Mouse (Mus musculus) kidney, adult 2 months (tissue): ENCODE measurements around the gene Tep1. TPM values are rescaled to one million over a fixed set of nuclear protein-coding genes. Genes with fewer than 3 reads are reported as not detected.
"Not testable (repeated sequence)": the region's sequence is repeated elsewhere in the genome, so short reads cannot be mapped to it uniquely, and the experiment has no call there.

Experiments used
- DNase-seq: peaks from one replicate; pipeline ENCODE4 v3.0.0; 2021
- H3K27ac ChIP-seq: fragments of 200-500 bp; 2 replicates; pipeline ENCODE4 v1.5.1; 2012; ENCODE audit warnings: low read depth, low read length, control low read depth, inconsistent platforms; ENCODE audit not compliant: insufficient read depth
- H3K27me3 ChIP-seq: fragments of 200-500 bp; replicated peaks from 2 replicates; pipeline ENCODE4 v1.6.1; 2012; ENCODE audit warnings: mild to moderate bottlenecking, moderate library complexity, low read length, inconsistent platforms; ENCODE audit not compliant: control insufficient read depth, insufficient read depth
- H3K36me3 ChIP-seq: fragments of 200-500 bp; 2 replicates; pipeline ENCODE4 v1.6.1; 2012; ENCODE audit warnings: mild to moderate bottlenecking, moderate library complexity, low read length, inconsistent platforms; ENCODE audit not compliant: control insufficient read depth, insufficient read depth
- H3K4me1 ChIP-seq: fragments of 200-500 bp; 2 replicates; pipeline ENCODE4 v1.6.1; 2011; ENCODE audit warnings: low read length; ENCODE audit not compliant: control insufficient read depth, insufficient read depth
- H3K4me3 ChIP-seq: fragments of 200-500 bp; 2 replicates; pipeline ENCODE4 v1.5.1; 2011; ENCODE audit warnings: mild to moderate bottlenecking, low read depth, low read length, control low read depth; ENCODE audit not compliant: insufficient read depth
- CTCF ChIP-seq: fragments of 200-500 bp; conservative IDR thresholded peaks from 2 replicates; pipeline ENCODE4 v1.5.1; 2011; ENCODE audit warnings: low read depth, mild to moderate bottlenecking, control low read depth, low read length, moderate library complexity, mixed read lengths; ENCODE audit not compliant: insufficient read depth, insufficient read length
- POLR2A ChIP-seq: fragments of 200-500 bp; IDR thresholded peaks from one replicate; pipeline ENCODE4 v1.6.1; 2011; ENCODE audit warnings: low read depth, low read length, control low read depth
- WGBS: fragments of 180-500 bp; shearing (Covaris S2); methylation state at CpG from one replicate; pipeline ENCODE4 v1.1.7; 2018; 5-methylcytosine and 5-hydroxymethylcytosine counted together
- polyA plus RNA-seq: library from polyadenylated mRNA; depleted of rRNA; stranded (reverse); fragments of >200 nt; gene quantifications from 2 replicates; pipeline ENCODE4 v1.2.3, GENCODE M21; 2012; rRNA removed

The Tep1 gene
- 17.6 and 18.8 TPM in 2 replicates for polyA plus RNA-seq

DNA sequence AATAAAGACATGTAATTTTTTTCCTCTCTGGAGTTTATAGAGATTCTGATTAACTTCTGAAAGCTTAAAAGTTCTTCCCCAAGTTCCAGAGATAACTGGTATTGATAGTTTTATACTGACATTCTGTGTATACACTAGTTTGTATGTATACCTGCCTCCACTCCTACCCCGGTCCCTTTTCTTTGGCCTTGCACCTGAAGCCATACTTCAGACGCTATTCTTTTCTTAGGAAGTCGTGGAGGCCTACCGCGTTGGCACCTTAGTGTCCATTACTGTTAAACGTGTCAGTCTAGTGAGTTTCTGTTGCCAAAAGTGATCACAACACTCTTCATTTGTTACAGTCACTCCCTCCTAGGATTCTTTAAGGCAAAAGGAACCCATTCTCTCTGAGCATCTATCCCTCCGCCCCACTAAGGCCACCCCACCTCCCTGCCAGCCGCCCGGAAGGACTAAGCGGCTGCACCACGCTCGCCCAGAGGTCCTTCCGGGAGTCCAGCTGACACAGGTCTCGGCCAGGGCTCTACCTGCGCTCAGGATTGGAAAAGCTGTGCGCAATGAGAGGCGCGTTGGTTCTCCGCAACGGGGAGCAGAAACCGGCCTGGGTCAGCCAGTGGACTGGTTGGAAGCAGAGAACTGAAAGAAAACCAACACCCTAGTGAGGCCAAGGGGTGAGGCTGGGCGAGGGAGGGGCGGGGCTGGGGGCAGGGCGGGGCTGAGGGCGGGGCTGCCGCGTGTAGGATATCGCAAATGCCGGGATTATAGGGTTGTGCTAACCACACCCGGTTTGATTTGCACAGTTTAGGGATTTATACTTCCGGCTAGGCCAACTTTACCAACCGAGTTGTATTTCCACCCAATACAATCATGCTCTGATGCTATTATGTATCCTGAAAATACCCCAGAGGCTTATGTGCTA lies at the start of gene Tep1:
Gene Tep1 (minus strand): TSS at position 672 of the 916 bp plus-strand sequence.
- DNase-seq: peak; percentile 82

DNA sequence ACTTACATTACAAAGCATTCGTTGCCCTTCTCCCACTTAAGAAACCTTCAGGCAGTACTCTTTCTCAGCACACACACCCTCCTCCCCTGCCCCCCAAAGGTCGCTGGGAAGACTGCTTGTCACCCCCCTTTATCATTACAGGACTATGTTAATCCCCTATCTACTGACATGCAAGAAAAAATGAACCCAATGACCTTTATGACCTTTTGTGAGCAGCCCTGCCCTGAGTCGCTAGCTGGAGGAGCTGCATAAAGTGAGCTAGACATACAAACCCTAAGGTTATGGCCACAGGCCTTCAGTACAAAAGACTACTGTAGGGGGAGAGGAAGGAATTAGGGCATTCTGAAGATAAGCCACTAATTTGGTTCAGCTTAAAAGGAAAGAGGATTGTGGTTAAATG lies 41.0 kb upstream of the Tep1 start:
- H3K27ac ChIP-seq: no peak overlapping the region
- 76% methylated on average over 3 of the region's 3 CpGs for WGBS
- H3K36me3 ChIP-seq: peaks cover 4% of the 10 kb centered on the region
- TF ChIP-seq CTCF: no peak
- no peak for TF ChIP-seq POLR2A
- DNase-seq: no peak
- H3K27me3 ChIP-seq: no peaks in the 10 kb centered on the region
- no peaks in the 10 kb centered on the region for H3K4me1 ChIP-seq
- no peak overlapping the region for H3K4me3 ChIP-seq

More for the DNA sequence above, at the start of gene Tep1:
- Histone ChIP-seq H3K4me1 (peaks cover 3% of the 10 kb centered on the region; the same call in 1 of the 2 replicates), H3K4me3 (peak within 1 kb of the TSS; percentile 94), H3K27ac (peak within 1 kb of the TSS; percentile 83), H3K27me3 (no peaks in the 10 kb centered on the region), H3K36me3 (no peaks in the 10 kb centered on the region)
- 4% methylated on average over 32 of the region's 32 CpGs for WGBS
- TF ChIP-seq CTCF: no peak
- peak; percentile 22 for TF ChIP-seq POLR2A

DNA sequence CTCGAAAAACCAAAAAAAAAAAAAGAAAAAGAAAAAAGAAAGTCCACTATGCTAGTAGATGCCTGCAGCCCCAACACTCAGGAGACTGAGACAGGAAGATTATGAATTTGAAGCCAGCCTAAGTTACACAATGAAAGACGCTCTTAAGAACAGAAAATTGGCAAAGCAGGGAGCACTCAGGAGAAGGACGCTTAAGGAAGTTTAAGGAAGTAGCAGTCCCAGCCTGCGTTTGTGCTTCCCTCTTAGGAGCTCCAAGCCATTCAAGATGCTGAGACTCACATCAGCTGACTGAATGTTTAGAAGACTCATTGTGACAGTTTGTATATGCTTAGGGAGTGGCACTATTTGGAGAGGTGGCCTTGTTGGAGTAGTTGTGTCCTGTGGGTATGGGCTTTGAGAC lies 37.8 kb upstream of the Tep1 start:
- no peak overlapping the region for H3K4me3 ChIP-seq
- H3K27me3 ChIP-seq: no peaks in the 10 kb centered on the region
- TF ChIP-seq POLR2A (no peak), CTCF (no peak)
- no peak for DNase-seq
- 76% methylated on average over 4 of the region's 4 CpGs for WGBS
- no peaks in the 10 kb centered on the region for H3K4me1 ChIP-seq
- H3K36me3 ChIP-seq: no peaks in the 10 kb centered on the region
- no peak overlapping the region for H3K27ac ChIP-seq

DNA sequence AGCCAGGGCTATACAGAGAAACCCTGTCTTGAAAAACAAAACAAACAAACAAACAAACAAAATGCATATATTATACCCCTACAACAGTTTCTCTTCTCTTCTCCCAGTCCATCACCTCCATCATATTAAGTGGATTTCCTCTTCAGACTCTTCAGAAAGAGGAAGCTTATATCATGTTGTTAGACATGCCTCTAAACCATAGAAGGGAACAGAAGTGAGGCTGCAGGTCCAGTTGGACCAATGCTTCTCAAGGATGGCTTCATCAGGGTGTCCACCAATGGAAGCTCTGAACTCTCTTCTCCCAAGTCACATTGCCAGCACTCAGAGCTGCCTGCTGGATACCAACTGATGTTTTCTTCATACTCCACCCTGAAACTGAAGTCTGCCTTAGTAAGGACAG lies 35.0 kb upstream of the Tep1 start:
- not testable (repeated sequence) for H3K27me3 ChIP-seq, H3K4me3 ChIP-seq, H3K27ac ChIP-seq, H3K36me3 ChIP-seq, DNase-seq, H3K4me1 ChIP-seq

DNA sequence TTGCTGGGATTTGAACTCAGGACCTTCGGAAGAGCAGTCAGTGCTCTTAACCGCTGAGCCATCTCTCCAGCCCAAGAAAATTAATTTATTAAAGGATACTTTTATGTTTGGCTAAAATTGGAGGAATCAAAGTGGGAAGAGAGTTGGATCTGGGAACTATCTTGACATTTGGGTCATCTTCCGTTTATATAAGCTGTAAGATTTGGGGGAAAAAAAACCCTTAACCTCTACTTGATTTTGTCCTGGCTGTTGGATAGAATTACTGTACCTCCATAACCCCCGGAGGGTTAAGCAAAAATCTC lies 34.4 kb upstream of the Tep1 start:
- Histone ChIP-seq H3K4me1 (no peaks in the 10 kb centered on the region), H3K27me3 (no peaks in the 10 kb centered on the region), H3K4me3 (no peak overlapping the region), H3K27ac (no peak overlapping the region), H3K36me3 (no peaks in the 10 kb centered on the region)
- 94% methylated on average over 4 of the region's 4 CpGs for WGBS
- TF ChIP-seq POLR2A (no peak), CTCF (no peak)
- DNase-seq: no peak

DNA sequence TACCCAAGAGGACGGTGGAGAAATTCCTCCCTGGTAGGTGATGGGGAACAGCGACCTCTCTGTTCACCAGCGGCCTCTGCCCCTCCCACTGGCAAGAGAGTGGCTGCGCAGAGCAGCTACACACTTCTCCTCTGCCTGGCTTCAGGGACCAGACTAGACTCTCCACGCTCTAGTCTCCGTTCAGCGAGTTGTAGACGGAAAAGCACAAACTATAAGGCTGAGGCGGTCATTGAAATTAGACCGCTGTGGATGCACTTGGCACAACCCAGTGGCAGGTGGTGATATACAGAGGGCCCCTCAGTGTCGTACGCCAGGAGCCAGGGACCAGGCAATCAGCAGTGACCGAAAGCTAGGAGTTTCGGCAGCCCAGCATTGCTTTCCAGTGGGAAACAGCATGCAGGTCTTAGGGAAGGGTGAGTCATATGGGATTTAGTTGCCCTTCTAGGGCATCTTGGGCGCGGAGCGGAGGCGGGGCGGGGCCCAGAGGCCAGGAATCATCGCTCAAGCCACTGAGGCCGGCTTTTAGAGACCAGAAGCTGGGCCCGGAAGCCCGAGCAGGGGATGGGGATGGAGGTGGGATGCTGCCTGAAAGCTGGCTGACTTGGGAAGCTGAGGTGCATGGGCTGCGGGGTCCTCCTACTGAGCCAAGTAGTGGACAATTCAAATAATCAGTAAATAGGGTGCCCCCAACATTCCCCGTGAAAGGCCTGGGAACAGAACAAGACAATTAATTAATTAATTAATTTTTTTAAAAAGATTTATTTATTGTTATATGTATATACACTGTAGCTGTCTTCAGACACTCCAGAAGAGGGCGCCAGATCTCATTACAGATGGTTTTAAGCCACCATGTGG lies 33.8 kb upstream of the Tep1 start:
- no peaks in the 10 kb centered on the region for H3K4me1 ChIP-seq
- H3K27ac ChIP-seq: no peak overlapping the region
- H3K27me3 ChIP-seq: no peaks in the 10 kb centered on the region
- whole genome bisulfite sequencing: 11% methylated on average over 26 of the region's 26 CpGs
- DNase-seq: peak; percentile 24
- H3K4me3 ChIP-seq: peak overlapping the region; percentile 30
- TF ChIP-seq POLR2A: no peak
- peak; percentile 59 for TF ChIP-seq CTCF
- no peaks in the 10 kb centered on the region for H3K36me3 ChIP-seq

DNA sequence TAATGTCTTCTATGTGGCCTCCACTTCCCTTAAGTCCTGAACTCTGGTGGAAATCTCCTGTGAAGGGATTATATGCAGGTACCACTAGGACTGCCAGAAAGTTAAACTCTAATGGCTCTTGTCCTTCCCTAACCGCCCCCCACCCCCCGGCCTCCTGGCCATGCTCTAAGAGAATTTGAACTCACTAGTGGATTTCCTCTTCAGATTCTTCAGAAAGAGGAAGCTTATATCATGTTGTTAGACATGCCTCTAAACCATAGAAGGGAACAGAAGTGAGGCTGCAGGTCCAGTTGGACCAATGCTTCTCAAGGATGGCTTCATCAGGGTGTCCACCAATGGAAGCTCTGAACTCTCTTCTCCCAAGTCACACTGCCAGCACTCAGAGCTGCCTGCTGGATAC lies 27.6 kb upstream of the Tep1 start:
- not testable (repeated sequence) for H3K27ac ChIP-seq, H3K4me1 ChIP-seq
- 92% methylated on average over 2 of the region's 2 CpGs for WGBS

More for the DNA sequence above, 27.6 kb upstream of the Tep1 start:
- not testable (repeated sequence) for H3K4me3 ChIP-seq, H3K36me3 ChIP-seq, H3K27me3 ChIP-seq, DNase-seq
